15 mouse cellular contexts compared by ENCODE assay signal in the genomic region with DNA sequence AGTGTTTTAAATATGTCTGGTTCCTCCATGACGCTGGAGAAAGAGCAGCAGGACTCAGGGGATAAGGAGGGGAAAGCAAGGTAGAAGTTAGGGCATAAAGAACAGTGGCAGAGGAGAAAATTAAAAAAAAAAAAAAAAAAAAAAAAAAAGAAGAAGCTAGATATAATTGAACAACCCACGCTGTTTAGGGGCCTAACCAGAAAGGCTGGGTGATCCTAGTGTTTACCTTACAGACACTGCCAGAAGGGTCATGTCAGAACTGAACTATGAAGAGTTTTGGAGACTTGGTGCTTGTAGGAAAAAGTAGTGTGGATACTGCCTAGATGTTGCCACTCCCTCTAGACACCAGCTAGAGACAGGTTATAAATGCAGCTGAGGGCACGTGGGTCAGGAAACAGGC. TPM values are rescaled to one million over a fixed set of nuclear protein-coding genes. Genes with fewer than 3 reads are reported as not detected.
DNase-seq lines count a peak whose midpoint lies in the region; ATAC-seq and TF ChIP-seq lines count a peak whose summit lies in the region.
"Had no signal": no experiment of that assay in that cellular context is flagged by ENCODE, and none has a peak within 500 bp of the region (broad histone marks: within the 10 kb centered on the region; RNA-seq: fewer than 3 reads in every experiment).

No protein-coding gene starts in this region.

- H3K27me3 ChIP-seq in forebrain, embryonic 12.5 days: peaks cover 52% of the 10 kb centered on the region
- H3K27me3 ChIP-seq in hindbrain, postnatal 0 days (ENCODE audit: insufficient read depth, low read length): 0 out of 2 replicates have a peak, but pooled peaks cover 4% of the 10 kb centered on the region
- H3K27me3 ChIP-seq in midbrain, embryonic 16.5 days (ENCODE audit: control insufficient read depth, insufficient read depth, low read depth, low read length): peaks cover 25% of the 10 kb centered on the region

- peak; percentile 35 for DNase-seq in embryo, embryonic 10.5 days (ENCODE audit: low spot score)
- DNase-seq in embryo, embryonic 11 days: no peak
- DNase-seq in hindbrain, postnatal 0 days (ENCODE audit: low spot score): peak; percentile 23
- DNase-seq in ovary, postnatal 36 days (ENCODE audit: low spot score): no peak
- no peak for DNase-seq in lung, postnatal 14 days
- no peak for DNase-seq in kidney, adult 18-20 months
- DNase-seq: adrenal gland, adult 2 months; liver had no signal

- no peaks in the 10 kb centered on the region for H3K36me3 ChIP-seq in forebrain, embryonic 12.5 days (replicated peaks)
- no peaks in the 10 kb centered on the region for H3K36me3 ChIP-seq in hindbrain, postnatal 0 days (ENCODE audit: insufficient read depth, low read length)
- no peaks in the 10 kb centered on the region for H3K36me3 ChIP-seq in midbrain, embryonic 16.5 days (ENCODE audit: control insufficient read depth, insufficient read depth, low read length)
- H3K36me3 ChIP-seq: embryonic facial prominence, embryonic 13.5 days; heart, embryonic 13.5 days had no signal

- H3K4me2 ChIP-seq in forebrain, embryonic 12.5 days: peak overlapping the region; percentile 76
- peak overlapping the region; percentile 61 for H3K4me2 ChIP-seq in hindbrain, postnatal 0 days (ENCODE audit: low read depth, low read length)
- H3K4me2 ChIP-seq in midbrain, embryonic 16.5 days (ENCODE audit: low read length): peak overlapping the region; percentile 70
- H3K4me2 ChIP-seq: embryonic facial prominence, embryonic 13.5 days; heart, embryonic 13.5 days had no signal

- TF ChIP-seq CTCF in hindbrain, postnatal 0 days (IDR thresholded peaks at IDR 0.05; ENCODE audit: low read depth): no peak

- H3K9me3 ChIP-seq in forebrain, embryonic 12.5 days: no peaks in the 10 kb centered on the region
- no peaks in the 10 kb centered on the region for H3K9me3 ChIP-seq in hindbrain, postnatal 0 days (ENCODE audit: low read length)
- no peaks in the 10 kb centered on the region for H3K9me3 ChIP-seq in midbrain, embryonic 16.5 days (replicated peaks; ENCODE audit: control insufficient read depth, low read length, poor library complexity, severe bottlenecking)
- H3K9me3 ChIP-seq: embryonic facial prominence, embryonic 13.5 days; heart, embryonic 13.5 days had no signal

- 24% methylated on average over 3 of the region's 3 CpGs for WGBS in forebrain, embryonic 12.5 days
- WGBS in hindbrain, postnatal 0 days: 31% methylated on average over 3 of the region's 3 CpGs
- 33% methylated on average over 3 of the region's 3 CpGs for WGBS in midbrain, embryonic 16.5 days

- no peak for ATAC-seq in forebrain, embryonic 12.5 days (ENCODE audit: low FRiP score)
- ATAC-seq in hindbrain, postnatal 0 days: no peak
- ATAC-seq in midbrain, embryonic 16.5 days: no peak
- ATAC-seq: intestine, embryonic 16.5 days had no signal

- H3K9ac ChIP-seq in forebrain, embryonic 12.5 days: peak overlapping the region; percentile 96
- peak overlapping the region; percentile 72 for H3K9ac ChIP-seq in hindbrain, postnatal 0 days (replicated peaks; ENCODE audit: low read length)
- peak overlapping the region; percentile 23; the same call in 1 of the 2 replicates for H3K9ac ChIP-seq in midbrain, embryonic 16.5 days (ENCODE audit: low read depth, low read length)
- H3K9ac ChIP-seq: embryonic facial prominence, embryonic 13.5 days; heart, embryonic 13.5 days had no signal

- H3K27ac ChIP-seq in forebrain, embryonic 12.5 days: peak overlapping the region; percentile 99
- peak overlapping the region; percentile 94 for H3K27ac ChIP-seq in hindbrain, postnatal 0 days
- peak overlapping the region; percentile 92 for H3K27ac ChIP-seq in midbrain, embryonic 16.5 days (ENCODE audit: low read length)
- H3K27ac ChIP-seq: embryonic facial prominence, embryonic 13.5 days; heart, embryonic 13.5 days had no signal

- peaks cover 42% of the 10 kb centered on the region for H3K4me1 ChIP-seq in forebrain, embryonic 12.5 days
- H3K4me1 ChIP-seq in hindbrain, postnatal 0 days (ENCODE audit: insufficient read depth, low read length): no peaks in the 10 kb centered on the region
- H3K4me1 ChIP-seq in midbrain, embryonic 16.5 days (ENCODE audit: control insufficient read depth, insufficient read depth, low read length): peaks cover 16% of the 10 kb centered on the region

- H3K4me3 ChIP-seq in forebrain, embryonic 12.5 days (replicated peaks): peak overlapping the region; percentile 72
- peak overlapping the region; percentile 70 for H3K4me3 ChIP-seq in hindbrain, postnatal 0 days (ENCODE audit: low read length)
- H3K4me3 ChIP-seq in midbrain, embryonic 16.5 days (ENCODE audit: low read depth, low read length): peak overlapping the region; percentile 52
- H3K4me3 ChIP-seq: embryonic facial prominence, embryonic 13.5 days; heart, embryonic 13.5 days had no signal

RNA-seq across cellular contexts. Expression of gene Zic5, which starts 4.0 kb away (rescaled TPM):
- 18.6 and 25.8 TPM in 2 replicates for polyA plus RNA-seq in forebrain, embryonic 12.5 days (2016; fragmentation: Nextera tagmentation; extraction: Ambion mirVana)
- 46.2 and 51.3 TPM in 2 replicates for total RNA-seq in hindbrain, postnatal 0 days (2014; rRNA removed)
- 31.0 and 31.1 TPM in 2 replicates for polyA plus RNA-seq in hindbrain, postnatal 0 days (2015; fragmentation: Nextera tagmentation; extraction: Ambion mirVana)
- 9.5 and 29.0 TPM in 2 replicates for polyA plus RNA-seq in midbrain, embryonic 16.5 days (2015; fragmentation: Nextera tagmentation; extraction: Ambion mirVana)
- total RNA-seq: adrenal gland, adult 2 months; gastrocnemius, adult 18-20 months had no signal
- polyA plus RNA-seq: heart, embryonic 13.5 days; intestine, embryonic 16.5 days; lung, embryonic 16.5 days had no signal

RNA-seq across cellular contexts. Expression of gene Gm5089, which starts 10.6 kb away (rescaled TPM):
- polyA plus RNA-seq in forebrain, embryonic 12.5 days (2016; fragmentation: Nextera tagmentation; extraction: Ambion mirVana): 1.6 and 2.1 TPM in 2 replicates
- 1.2 and 3.0 TPM in 2 replicates for total RNA-seq in hindbrain, postnatal 0 days (2014; rRNA removed)
- polyA plus RNA-seq in hindbrain, postnatal 0 days (2015; fragmentation: Nextera tagmentation; extraction: Ambion mirVana): 0.56 and 0.82 TPM in 2 replicates
- 0.82 and 1.4 TPM in 2 replicates for polyA plus RNA-seq in midbrain, embryonic 16.5 days (2015; fragmentation: Nextera tagmentation; extraction: Ambion mirVana)
- total RNA-seq: adrenal gland, adult 2 months; gastrocnemius, adult 18-20 months had no signal
- polyA plus RNA-seq: adrenal gland, adult 2 months; heart, embryonic 13.5 days; intestine, embryonic 16.5 days; lung, embryonic 16.5 days had no signal

RNA-seq across cellular contexts. Expression of gene Zic2, which starts 13.7 kb away (rescaled TPM):
- 12.7 and 16.3 TPM in 2 replicates for polyA plus RNA-seq in forebrain, embryonic 12.5 days (2016; fragmentation: Nextera tagmentation; extraction: Ambion mirVana)
- total RNA-seq in hindbrain, postnatal 0 days (2014; rRNA removed): 234 TPM in 2 replicates
- polyA plus RNA-seq in hindbrain, postnatal 0 days (2015; fragmentation: Nextera tagmentation; extraction: Ambion mirVana): 35.9 and 40.2 TPM in 2 replicates
- 6.3 and 15.2 TPM in 2 replicates for polyA plus RNA-seq in midbrain, embryonic 16.5 days (2015; fragmentation: Nextera tagmentation; extraction: Ambion mirVana)
- total RNA-seq: adrenal gland, adult 2 months; gastrocnemius, adult 18-20 months had no signal
- polyA plus RNA-seq: heart, embryonic 13.5 days; intestine, embryonic 16.5 days; lung, embryonic 16.5 days had no signal

RNA-seq across cellular contexts. Expression of gene Gm10837, which starts 28.9 kb away (rescaled TPM):
- 0.36 and 0.59 TPM in 2 replicates for polyA plus RNA-seq in forebrain, embryonic 12.5 days (2016; fragmentation: Nextera tagmentation; extraction: Ambion mirVana)
- 0.93 and 4.7 TPM in 2 replicates for total RNA-seq in hindbrain, postnatal 0 days (2014; rRNA removed)
- polyA plus RNA-seq in hindbrain, postnatal 0 days (2015; fragmentation: Nextera tagmentation; extraction: Ambion mirVana): 1.2 and 1.4 TPM in 2 replicates
- polyA plus RNA-seq in midbrain, embryonic 16.5 days (2015; fragmentation: Nextera tagmentation; extraction: Ambion mirVana): 0.19 and 0.93 TPM in 2 replicates
- total RNA-seq: adrenal gland, adult 2 months; gastrocnemius, adult 18-20 months had no signal
- polyA plus RNA-seq: adrenal gland, adult 2 months; embryonic facial prominence, embryonic 13.5 days; intestine, embryonic 16.5 days; lung, embryonic 16.5 days had no signal

Comparison
In these comparisons a context has a peak if more than half of its experiments do, and no peak if none do; other contexts are left out.
1. DNase-seq: peak in embryo, embryonic 10.5 days (single experiment) and hindbrain, postnatal 0 days (single experiment); none in embryo, embryonic 11 days (single experiment), ovary, postnatal 36 days (single experiment), lung, postnatal 14 days (single experiment) and kidney, adult 18-20 months (single experiment).
2. H3K9ac ChIP-seq: peak in every context shown above with its lines; median percentile 96 in forebrain, embryonic 12.5 days; 72 in hindbrain, postnatal 0 days; 23 in midbrain, embryonic 16.5 days.
3. Peak in every context shown above with its lines, with median percentiles within 50 percentile points of each other: H3K27ac ChIP-seq, H3K4me2 ChIP-seq and H3K4me3 ChIP-seq.